Mouse (Mus musculus) embryonic facial prominence, embryonic 13.5 days (tissue): Measurements from ENCODE around the gene Fbxw4. TPM values are rescaled to one million over a fixed set of nuclear protein-coding genes. Genes with fewer than 3 reads are reported as not detected.
A peak's percentile ranks its signal among the peaks of the same experiment; 100 is the strongest.

Source experiments
- ATAC-seq: fragments of 200-750 bp; cut with Nextera tagmentation; 2 replicates; pipeline ENCODE4 v1.8.0; 2017; ENCODE audit warnings: low read depth; ENCODE audit not compliant: insufficient number of reproducible peaks, insufficient read depth, low FRiP score, low TSS enrichment
- H3K27ac ChIP-seq: fragments of 300-500 bp; sonication (generic); 2 replicates; pipeline ENCODE4 v1.5.1; 2015; ENCODE audit warnings: moderate library complexity, mild to moderate bottlenecking, inconsistent platforms
- H3K27me3 ChIP-seq: fragments of 300-500 bp; sonication (generic); 2 replicates; pipeline ENCODE4 v1.6.1; 2015; ENCODE audit warnings: mild to moderate bottlenecking, inconsistent platforms
- H3K36me3 ChIP-seq: fragments of 300-500 bp; sonication (generic); 2 replicates; pipeline ENCODE4 v1.6.1; 2015; ENCODE audit warnings: mild to moderate bottlenecking, inconsistent platforms
- H3K4me1 ChIP-seq: fragments of 300-500 bp; sonication (generic); 2 replicates; pipeline ENCODE4 v1.6.1; 2015; ENCODE audit warnings: inconsistent platforms
- H3K4me2 ChIP-seq: fragments of 300-500 bp; sonication (generic); 2 replicates; pipeline ENCODE4 v1.6.1; 2015; ENCODE audit warnings: moderate library complexity, mild to moderate bottlenecking, inconsistent platforms
- H3K4me3 ChIP-seq: fragments of 300-500 bp; sonication (generic); 2 replicates; pipeline ENCODE4 v1.5.1; 2015; ENCODE audit warnings: mild to moderate bottlenecking, inconsistent platforms
- H3K9ac ChIP-seq: fragments of 300-500 bp; sonication (generic); 2 replicates; pipeline ENCODE4 v1.6.1; 2015; ENCODE audit warnings: mild to moderate bottlenecking, inconsistent platforms
- H3K9me3 ChIP-seq: fragments of 300-500 bp; sonication (generic); 2 replicates; pipeline ENCODE4 v1.6.1; 2016; ENCODE audit warnings: inconsistent platforms
- WGBS: fragments of 180-500 bp; shearing (Covaris S2); methylation state at CpG from one replicate; pipeline ENCODE4 v1.1.7; 2015; ENCODE audit warnings: mixed read lengths; 5-methylcytosine and 5-hydroxymethylcytosine counted together
- polyA plus RNA-seq: library from polyadenylated mRNA; unstranded; fragments of >200 nt; fragmentation: Nextera tagmentation; extraction: Ambion mirVana; gene quantifications from 2 replicates; pipeline ENCODE4 v1.2.1, GENCODE M21; 2015

Fbxw4 gene
- polyA plus RNA-seq, 1 experiment from 2014 or later = 6.9 TPM

DNA sequence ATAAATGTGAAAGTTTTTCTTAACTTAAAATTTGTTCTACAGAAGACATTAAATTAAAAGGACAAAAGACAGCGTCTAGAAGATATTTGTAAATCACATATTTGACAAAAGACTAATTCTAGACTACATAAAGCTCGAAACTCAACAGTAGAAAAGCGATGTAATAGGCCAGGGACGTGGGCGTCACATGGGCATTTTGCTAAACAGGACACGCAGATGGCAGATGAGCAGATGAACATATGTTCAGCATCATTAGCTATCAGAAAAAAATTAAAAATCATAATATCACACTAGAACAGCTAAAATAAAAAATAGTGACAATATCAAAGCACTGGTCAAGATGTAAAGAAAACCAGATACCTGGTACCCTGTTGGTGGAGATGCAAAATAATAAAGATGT lies 70.4 kb downstream of the Fbxw4 start:
- no peak overlapping the region for H3K4me3 ChIP-seq
- H3K4me2 ChIP-seq = no peak overlapping the region
- H3K27me3 ChIP-seq = no peaks in the 10 kb centered on the region; the same call in 1 of the 2 replicates
- peaks cover 5% of the 10 kb centered on the region; the same call in 1 of the 2 replicates for H3K36me3 ChIP-seq
- no peak for ATAC-seq
- no peaks in the 10 kb centered on the region; the same call in 1 of the 2 replicates for H3K4me1 ChIP-seq
- no peak overlapping the region for H3K9ac ChIP-seq
- H3K9me3 ChIP-seq = no peaks in the 10 kb centered on the region
- no peak overlapping the region for H3K27ac ChIP-seq
- 92% methylated on average over 6 of the region's 6 CpGs for WGBS

DNA sequence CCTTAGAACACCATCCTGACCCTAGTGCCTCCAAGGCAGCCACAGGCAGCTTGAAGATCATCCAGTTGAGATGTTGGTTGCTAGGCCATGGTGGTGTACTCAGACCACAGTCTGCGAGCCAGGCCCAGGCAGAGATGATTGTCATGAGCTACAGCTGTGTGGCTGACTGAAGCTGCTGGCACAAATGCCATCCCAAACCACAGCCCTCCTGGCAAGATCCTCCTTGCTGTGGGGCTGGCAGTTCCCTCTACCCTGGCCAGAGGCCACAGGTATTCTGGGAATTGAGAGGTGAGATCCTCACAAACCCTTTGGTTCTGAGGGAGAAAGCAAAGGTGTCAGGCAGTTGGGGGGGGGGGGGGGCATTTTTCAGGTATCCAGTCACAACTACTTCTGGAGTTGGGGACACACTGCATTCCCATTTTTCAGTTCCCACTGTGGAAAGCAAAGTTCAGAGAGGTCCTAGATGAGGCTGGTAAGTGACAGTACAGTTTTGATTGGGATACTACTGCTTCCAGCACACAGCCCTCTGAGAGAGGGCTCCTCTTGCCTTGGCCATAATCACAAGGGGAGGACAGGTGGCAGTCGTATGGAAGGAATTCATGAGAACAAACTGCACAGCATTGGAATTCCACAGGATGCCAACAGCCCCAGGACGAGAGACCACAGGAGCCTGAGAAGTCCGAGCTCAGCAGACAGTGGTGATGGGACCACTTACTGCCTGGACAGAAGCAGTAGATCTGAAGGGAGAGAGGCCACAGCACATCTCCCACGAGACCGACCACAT lies 72.4 kb downstream of the Fbxw4 start:
- no peaks in the 10 kb centered on the region for H3K9me3 ChIP-seq
- H3K27me3 ChIP-seq = no peaks in the 10 kb centered on the region; the same call in 1 of the 2 replicates
- 82% methylated on average over 6 of the region's 6 CpGs for WGBS
- no peak overlapping the region for H3K4me2 ChIP-seq
- peaks cover 5% of the 10 kb centered on the region; the same call in 1 of the 2 replicates for H3K36me3 ChIP-seq
- H3K27ac ChIP-seq = no peak overlapping the region
- no peak overlapping the region for H3K9ac ChIP-seq
- no peak overlapping the region for H3K4me3 ChIP-seq
- no peak for ATAC-seq
- H3K4me1 ChIP-seq = peaks cover under 1% of the 10 kb centered on the region

- Histone ChIP-seq H3K27ac (no peak overlapping the region), H3K4me2 (no peak overlapping the region), H3K27me3 (no peaks in the 10 kb centered on the region; the same call in 1 of the 2 replicates), H3K9ac (no peak overlapping the region), H3K4me3 (no peak overlapping the region), H3K9me3 (no peaks in the 10 kb centered on the region), H3K4me1 (peaks cover 9% of the 10 kb centered on the region), H3K36me3 (peaks cover 5% of the 10 kb centered on the region; the same call in 1 of the 2 replicates)
- no peak for ATAC-seq
- WGBS = 52% methylated on average over 3 of the region's 3 CpGs
Observed at GRCm38 (mm10) chr19:45586850-45587249, 73.3 kb downstream of the Fbxw4 start.

DNA sequence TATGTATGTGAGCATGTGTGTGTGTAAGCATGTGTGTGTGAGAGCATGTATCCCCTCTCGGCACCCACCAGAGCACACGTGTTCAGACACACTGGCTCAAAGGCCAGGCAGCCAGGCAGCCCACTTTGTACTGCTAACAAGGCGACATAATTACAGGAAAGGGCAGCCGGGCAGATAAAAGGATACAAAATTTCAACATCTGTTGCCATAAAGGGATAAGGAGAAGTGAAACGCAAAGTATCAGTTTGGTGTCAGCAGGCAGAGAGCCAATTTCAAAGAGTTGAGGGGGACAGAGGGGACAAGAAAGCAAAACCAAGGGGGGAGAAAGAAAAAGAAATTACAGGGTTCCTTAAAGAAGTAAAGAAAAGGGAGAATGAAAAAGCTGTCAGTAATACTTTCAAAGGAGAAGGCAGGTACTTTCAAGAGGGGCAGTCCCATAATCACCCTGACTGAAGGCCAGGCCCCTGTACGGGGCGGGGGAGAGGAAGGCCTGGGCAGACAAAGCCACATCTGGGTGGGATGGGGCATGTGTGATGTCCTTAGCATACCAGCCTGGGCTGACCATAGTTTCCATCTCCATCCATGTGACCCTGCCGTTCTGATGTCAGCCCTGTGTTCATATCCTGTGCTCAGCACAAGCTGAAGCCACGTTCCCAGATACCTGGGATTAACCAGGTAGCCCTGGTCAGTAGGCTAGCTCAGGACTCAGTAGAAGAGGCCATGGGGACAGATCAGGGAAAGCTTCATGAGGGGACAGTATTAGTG lies 75.1 kb downstream of the Fbxw4 start:
- no peak overlapping the region for H3K9ac ChIP-seq
- no peaks in the 10 kb centered on the region; the same call in 1 of the 2 replicates for H3K27me3 ChIP-seq
- peaks cover 3% of the 10 kb centered on the region; the same call in 1 of the 2 replicates for H3K36me3 ChIP-seq
- H3K4me1 ChIP-seq = peaks cover 14% of the 10 kb centered on the region
- H3K4me3 ChIP-seq = no peak overlapping the region
- no peak overlapping the region for H3K27ac ChIP-seq
- ATAC-seq = no peak
- H3K4me2 ChIP-seq = no peak overlapping the region
- no peaks in the 10 kb centered on the region for H3K9me3 ChIP-seq
- 44% methylated on average over 9 of the region's 9 CpGs for WGBS

DNA sequence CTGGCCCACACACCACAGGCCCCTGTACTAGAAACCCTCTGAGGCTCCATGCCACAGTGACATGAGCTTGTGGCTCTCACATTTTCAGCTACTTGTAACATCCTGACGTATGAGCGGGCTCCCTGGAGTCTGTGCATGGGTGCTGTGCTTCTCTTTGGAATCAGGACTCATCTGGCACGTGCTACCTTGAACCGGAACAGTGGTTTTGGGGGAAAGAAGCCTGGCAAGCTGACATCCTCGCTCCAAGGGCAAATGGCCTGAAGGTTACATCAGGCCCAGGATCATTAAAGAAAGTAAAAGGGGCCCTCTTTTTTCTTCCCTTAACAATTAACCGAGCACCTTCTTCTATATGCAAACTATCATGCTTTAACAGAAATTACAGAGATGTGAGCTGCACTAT lies 77.0 kb downstream of the Fbxw4 start:
- no peaks in the 10 kb centered on the region; the same call in 1 of the 2 replicates for H3K27me3 ChIP-seq
- no peak overlapping the region for H3K4me2 ChIP-seq
- H3K9ac ChIP-seq = no peak overlapping the region
- H3K4me3 ChIP-seq = no peak overlapping the region
- peaks cover 22% of the 10 kb centered on the region for H3K36me3 ChIP-seq
- no peak for ATAC-seq
- WGBS = 77% methylated on average over 6 of the region's 6 CpGs
- no peaks in the 10 kb centered on the region for H3K9me3 ChIP-seq
- peaks cover 17% of the 10 kb centered on the region for H3K4me1 ChIP-seq
- H3K27ac ChIP-seq = no peak overlapping the region

GRCm38 (mm10) chr19:45582161-45582560 lies 78.0 kb downstream of the Fbxw4 start:
- ATAC-seq = no peak
- H3K27ac ChIP-seq = peak overlapping the region; percentile 28; the same call in 1 of the 2 replicates
- H3K4me1 ChIP-seq = peaks cover 17% of the 10 kb centered on the region
- H3K36me3 ChIP-seq = peaks cover 32% of the 10 kb centered on the region
- H3K9me3 ChIP-seq = no peaks in the 10 kb centered on the region
- H3K27me3 ChIP-seq = no peaks in the 10 kb centered on the region; the same call in 1 of the 2 replicates
- no peak overlapping the region for H3K9ac ChIP-seq
- no peak overlapping the region for H3K4me3 ChIP-seq
- H3K4me2 ChIP-seq = no peak overlapping the region
- 17% methylated on average over 8 of the region's 8 CpGs for WGBS

GRCm38 (mm10) chr19:45581257-45581656 lies 78.9 kb downstream of the Fbxw4 start:
- H3K27me3 ChIP-seq = no peaks in the 10 kb centered on the region; the same call in 1 of the 2 replicates
- H3K4me3 ChIP-seq = no peak overlapping the region
- H3K36me3 ChIP-seq = peaks cover 39% of the 10 kb centered on the region
- peaks cover 24% of the 10 kb centered on the region for H3K4me1 ChIP-seq
- no peak for ATAC-seq
- H3K4me2 ChIP-seq = no peak overlapping the region
- no peak overlapping the region for H3K9ac ChIP-seq
- H3K9me3 ChIP-seq = no peaks in the 10 kb centered on the region
- H3K27ac ChIP-seq = no peak overlapping the region
- WGBS = 63% methylated on average over 3 of the region's 3 CpGs

GRCm38 (mm10) chr19:45580235-45580634 lies 79.9 kb downstream of the Fbxw4 start:
- Histone ChIP-seq H3K4me1 (peaks cover 34% of the 10 kb centered on the region), H3K27me3 (no peaks in the 10 kb centered on the region), H3K4me3 (no peak overlapping the region), H3K4me2 (no peak overlapping the region), H3K36me3 (peaks cover 39% of the 10 kb centered on the region), H3K9ac (no peak overlapping the region), H3K9me3 (no peaks in the 10 kb centered on the region), H3K27ac (no peak overlapping the region)
- ATAC-seq = no peak
- WGBS = 51% methylated on average over 12 of the region's 12 CpGs

GRCm38 (mm10) chr19:45579416-45579815 lies 80.7 kb downstream of the Fbxw4 start:
- no peak overlapping the region for H3K27ac ChIP-seq
- no peak for ATAC-seq
- H3K4me2 ChIP-seq = no peak overlapping the region
- peaks cover 39% of the 10 kb centered on the region for H3K36me3 ChIP-seq
- no peak overlapping the region for H3K9ac ChIP-seq
- no peak overlapping the region for H3K4me3 ChIP-seq
- no peaks in the 10 kb centered on the region for H3K27me3 ChIP-seq
- H3K9me3 ChIP-seq = no peaks in the 10 kb centered on the region
- peaks cover 42% of the 10 kb centered on the region for H3K4me1 ChIP-seq
- 85% methylated on average over 7 of the region's 7 CpGs for WGBS

GRCm38 (mm10) chr19:45578976-45579375 lies 81.1 kb downstream of the Fbxw4 start:
- 88% methylated on average over 12 of the region's 12 CpGs for WGBS
- H3K36me3 ChIP-seq = peaks cover 39% of the 10 kb centered on the region
- no peak overlapping the region for H3K4me2 ChIP-seq
- H3K4me3 ChIP-seq = no peak overlapping the region
- no peaks in the 10 kb centered on the region for H3K9me3 ChIP-seq
- no peak overlapping the region for H3K27ac ChIP-seq
- H3K4me1 ChIP-seq = peaks cover 46% of the 10 kb centered on the region
- H3K9ac ChIP-seq = no peak overlapping the region
- no peaks in the 10 kb centered on the region for H3K27me3 ChIP-seq
- no peak for ATAC-seq

DNA sequence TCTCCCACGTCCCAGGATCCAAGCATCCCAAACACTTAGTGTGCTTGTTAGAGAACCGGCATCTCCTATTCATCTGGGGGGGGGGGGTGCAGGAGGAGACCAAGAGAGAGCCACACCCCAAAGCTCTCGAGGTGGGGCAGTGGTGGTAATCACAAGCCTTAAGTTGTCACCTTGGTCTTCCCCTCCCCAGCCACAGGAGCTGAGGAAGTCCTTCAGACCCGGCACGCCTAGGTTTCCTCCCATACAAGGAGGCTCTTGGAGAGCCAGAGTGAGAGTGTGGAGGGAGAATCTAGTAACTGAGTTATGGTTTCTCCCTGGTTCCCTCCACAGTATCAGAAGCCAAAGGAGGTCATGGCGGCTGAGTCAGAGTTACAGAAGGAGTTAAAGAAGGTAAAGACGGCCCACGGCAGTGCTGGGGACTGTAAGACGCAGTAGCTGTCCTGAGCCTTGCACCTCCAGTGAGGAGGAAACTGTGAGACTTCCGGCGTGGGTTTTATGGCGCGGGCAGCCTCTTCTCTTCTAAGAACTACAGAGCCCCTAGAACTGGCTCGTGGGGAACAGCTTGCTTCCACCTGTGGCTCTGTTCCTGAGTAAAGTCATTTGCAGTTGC lies 82.9 kb downstream of the Fbxw4 start:
- Histone ChIP-seq H3K9me3 (no peaks in the 10 kb centered on the region), H3K4me3 (no peak overlapping the region), H3K27ac (no peak overlapping the region), H3K9ac (no peak overlapping the region), H3K36me3 (peaks cover 43% of the 10 kb centered on the region), H3K4me1 (peaks cover 47% of the 10 kb centered on the region), H3K4me2 (no peak overlapping the region), H3K27me3 (no peaks in the 10 kb centered on the region)
- WGBS = 80% methylated on average over 14 of the region's 14 CpGs
- ATAC-seq = no peak
